ENCODE assay signal across 8 mouse cellular contexts in the genomic region with DNA sequence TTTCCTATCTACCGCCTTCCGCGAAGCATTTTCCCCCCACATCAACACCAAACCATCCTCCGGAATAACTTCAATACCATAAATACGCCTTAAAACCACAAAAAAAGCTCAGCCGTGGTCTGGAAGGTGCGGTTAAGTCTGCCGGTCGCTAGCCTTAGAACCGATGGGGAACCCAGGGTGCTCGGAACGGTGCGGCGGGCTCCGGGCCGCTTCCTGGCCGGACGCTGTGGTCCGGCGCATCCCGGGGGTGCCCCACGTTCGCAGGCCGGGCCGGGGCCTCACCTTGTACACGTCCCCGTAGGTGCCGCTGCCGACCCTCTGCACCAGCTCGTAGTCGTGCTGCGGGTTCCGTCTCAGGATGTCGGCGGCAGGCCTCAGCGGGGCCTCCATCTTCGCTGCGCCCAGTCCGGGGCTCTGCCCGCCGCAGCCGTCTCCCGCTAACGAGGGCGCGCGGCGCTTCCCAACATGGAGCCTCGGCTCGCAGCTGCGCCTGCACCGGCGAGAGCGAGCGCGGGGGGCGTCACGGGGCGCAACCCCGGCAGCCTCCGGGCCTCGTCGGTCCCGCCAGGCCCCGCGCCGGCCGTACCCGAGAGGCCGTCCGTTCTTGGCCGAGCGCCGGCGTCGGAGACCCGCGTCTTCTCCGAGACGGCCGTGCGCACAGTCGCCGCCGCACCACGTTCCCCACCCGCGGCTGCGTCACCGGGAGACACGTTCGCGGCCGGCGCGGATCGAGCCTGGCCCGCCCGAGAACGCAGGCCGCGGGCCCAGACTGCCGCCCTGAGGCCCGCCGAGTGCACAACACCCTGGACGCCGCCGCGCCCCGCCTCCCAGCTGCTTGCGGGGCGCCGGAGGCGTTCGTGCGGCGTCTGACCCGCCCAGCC. TPM values are rescaled to one million over a fixed set of nuclear protein-coding genes. Genes with fewer than 3 reads are reported as not detected.
DNase-seq lines count a peak whose midpoint lies in the region; ATAC-seq and TF ChIP-seq lines count a peak whose summit lies in the region.

A gene (plus strand): TSS at position 244 of the 881 bp plus-strand sequence.
A gene (minus strand): TSS at position 830 of the 881 bp plus-strand sequence.

- no peaks in the 10 kb centered on the region for H3K9me3 ChIP-seq in hindbrain, embryonic 12.5 days (replicated peaks)

- H3K4me3 ChIP-seq in hindbrain, embryonic 12.5 days: peak within 1 kb of the TSS; percentile 85

- H3K27me3 ChIP-seq in Patski: no peaks in the 10 kb centered on the region
- H3K27me3 ChIP-seq in hindbrain, embryonic 12.5 days: no peaks in the 10 kb centered on the region

- DNase-seq in Patski (ENCODE audit: low read depth, low spot score): no peak
- DNase-seq in cerebellum, postnatal 10 days: peak; percentile 92 to 95
- peak; percentile 77 to 89 for DNase-seq in frontal cortex, postnatal 10 days (ENCODE audit: low spot score in 2 of 2)
- DNase-seq in layer of hippocampus, postnatal 14 days (ENCODE audit: low spot score in 2 of 2): peak; percentile 88 to 90
- peak; percentile 93 for DNase-seq in lung, postnatal 10 days
- peak; percentile 83 for DNase-seq in ovary, postnatal 14 days (ENCODE audit: low spot score)
- peak; percentile 68 to 81 for DNase-seq in thymus, postnatal 10 days (ENCODE audit: low spot score in 2 of 2)

- CTCF ChIA-PET in Patski (lab: Charles Lee): interaction anchor here (1.1 to 1.5 kb wide), 4 partner anchors 36 to 159 kb away, joined by 3 read pairs; no protein-coding TSS in a partner anchor

- no peaks in the 10 kb centered on the region for H3K36me3 ChIP-seq in hindbrain, embryonic 12.5 days

- H3K27ac ChIP-seq in hindbrain, embryonic 12.5 days: peak within 1 kb of the TSS; percentile 95

- in situ Hi-C loops in Patski (cut with MboI; ENCODE audit: low pct_unique_long_range_greater_than_20kb): loop anchor here (25.0 kb wide), 1 partner anchor 530 kb away; a partner anchor contains a TSS

- POLR2A ChIA-PET in Patski (lab: Charles Lee): interaction anchor here (0.6 to 1.1 kb wide), 2 partner anchors 87 to 135 kb away, joined by 3 read pairs; no protein-coding TSS in a partner anchor

- peak; percentile 86 for ATAC-seq in Patski
- peak; percentile 95 for ATAC-seq in hindbrain, embryonic 12.5 days (ENCODE audit: low FRiP score)

- WGBS in hindbrain, embryonic 12.5 days: under 1% methylated on average over 84 of the region's 118 CpGs

- TF ChIP-seq CTCF in Patski (IDR thresholded peaks at IDR 0.05): peak; percentile 100

- peak within 1 kb of the TSS; percentile 94 for H3K9ac ChIP-seq in hindbrain, embryonic 12.5 days

- H3K4me1 ChIP-seq in hindbrain, embryonic 12.5 days: peaks cover 24% of the 10 kb centered on the region

- H3K4me2 ChIP-seq in hindbrain, embryonic 12.5 days (replicated peaks): peak within 1 kb of the TSS; percentile 61

RNA-seq across cellular contexts. Expression of the first gene that starts in this region (rescaled TPM):
- 26.3 TPM for polyA plus RNA-seq in Patski (2021)
- 71.5 and 77.7 TPM in 2 replicates for polyA plus RNA-seq in hindbrain, embryonic 12.5 days (2016; fragmentation: Nextera tagmentation; extraction: Ambion mirVana)
- total RNA-seq in layer of hippocampus, postnatal 14 days (2021): 100 to 1,000 TPM; 206 to 222 TPM

RNA-seq across cellular contexts. Expression of the second gene that starts in this region (rescaled TPM):
- 65.7 TPM for polyA plus RNA-seq in Patski (2021)
- polyA plus RNA-seq in hindbrain, embryonic 12.5 days (2016; fragmentation: Nextera tagmentation; extraction: Ambion mirVana): 42.9 and 44.7 TPM in 2 replicates
- total RNA-seq in layer of hippocampus, postnatal 14 days (2021): 10 to 100 TPM; 48.5 to 51.2 TPM
